Mouse (Mus musculus): ENCODE data around the gene Tstd2.

Tstd2 gene

DNA sequence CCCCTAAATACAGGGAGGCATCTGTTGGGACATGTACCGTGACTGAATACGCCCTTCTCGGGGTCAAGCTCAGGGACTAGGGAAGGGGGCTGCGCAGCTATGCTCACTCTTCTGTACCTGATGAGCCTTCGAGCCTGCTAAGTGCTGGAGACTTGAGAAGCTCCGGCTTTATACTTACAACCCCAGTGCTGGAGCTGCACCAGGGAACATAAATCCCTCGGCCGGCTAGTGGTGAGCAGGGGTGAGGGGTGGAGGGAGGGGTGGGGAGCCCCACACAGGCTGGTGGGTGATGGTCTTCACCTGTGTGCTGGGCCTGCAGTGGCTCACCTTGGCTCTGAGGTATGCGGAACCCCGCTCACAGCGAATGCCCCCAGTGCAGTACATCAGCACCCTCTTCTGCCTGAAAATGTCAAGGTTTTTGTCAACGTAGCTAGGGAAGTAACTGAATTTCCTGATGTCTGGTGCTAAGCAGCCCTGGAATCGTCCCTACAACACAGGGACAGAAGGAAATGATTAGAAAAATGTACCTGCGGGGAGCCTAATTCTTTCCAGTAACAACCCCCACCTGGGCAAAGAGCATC lies 18.9 kb downstream of the Tstd2 start:
- DNase-seq (ENCODE audit: low spot score), result no peak

DNA sequence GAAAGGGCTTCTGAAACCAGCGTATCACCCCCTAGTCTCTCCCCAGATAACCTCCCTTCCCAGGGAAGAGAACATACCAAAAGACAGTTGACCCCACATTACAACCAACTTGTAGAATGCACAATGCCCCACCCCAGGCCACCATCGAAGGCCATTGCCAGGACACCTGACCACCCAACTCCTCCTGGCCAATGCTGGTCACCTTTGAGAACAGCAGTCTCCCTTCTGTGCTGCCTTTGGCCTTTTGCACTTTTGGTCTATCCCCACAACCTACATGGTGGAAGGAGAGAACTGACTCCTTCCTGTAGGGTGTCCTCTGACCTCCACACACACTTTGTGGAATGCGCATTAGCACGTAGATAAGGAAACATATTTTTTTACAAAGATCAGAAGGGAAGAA lies 21.0 kb downstream of the Tstd2 start:
- DNase-seq (ENCODE audit: low spot score), result no peak

DNA sequence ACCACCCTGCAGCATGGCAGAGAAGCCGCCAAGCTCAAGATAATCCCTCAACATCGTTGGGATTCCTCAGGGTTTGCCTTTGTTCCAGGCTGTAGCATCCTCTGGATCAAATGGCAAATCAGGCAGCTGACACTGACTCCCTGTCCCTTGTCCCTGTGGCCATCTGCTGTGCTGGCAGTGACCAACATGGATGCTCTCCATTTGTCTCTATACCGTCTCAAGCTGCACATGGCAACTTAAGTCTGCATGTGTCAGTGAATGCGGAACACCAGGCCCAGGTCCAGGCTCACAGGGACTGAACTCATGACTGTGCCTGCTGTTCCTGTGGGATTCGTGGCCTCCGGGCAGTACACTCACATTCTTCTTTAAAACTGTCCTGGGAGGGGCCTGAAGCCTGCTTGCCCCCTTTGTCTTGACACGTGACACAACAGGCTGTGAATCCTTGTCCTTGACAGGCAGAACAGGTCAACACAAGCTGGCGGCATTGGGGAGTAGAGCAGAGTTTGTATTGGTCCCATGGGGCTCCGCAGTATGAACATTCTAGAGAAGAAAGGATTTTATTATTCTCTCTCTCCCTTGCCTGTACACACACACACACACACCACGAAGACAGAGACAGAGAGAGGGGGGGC lies 21.8 kb downstream of the Tstd2 start:
- DNase-seq (ENCODE audit: low spot score), result no peak

DNA sequence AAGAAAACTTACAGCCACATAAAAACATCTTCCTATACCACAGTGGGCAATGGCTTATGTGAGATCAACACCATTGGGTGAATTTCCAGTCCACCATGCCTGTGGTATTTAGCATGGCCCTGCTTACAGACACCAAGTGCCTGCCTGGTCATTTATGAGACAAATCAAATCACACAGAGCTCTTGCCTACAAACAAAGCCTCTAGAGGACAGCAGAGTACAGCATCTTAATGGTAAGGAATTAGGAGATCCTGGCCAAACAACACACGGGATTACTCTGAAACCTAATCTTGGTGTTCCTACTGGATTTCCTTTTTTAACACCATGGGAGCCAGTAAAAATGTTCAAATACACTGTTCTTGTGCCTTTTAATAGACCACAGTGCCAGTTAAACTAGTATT lies 23.2 kb downstream of the Tstd2 start:
- DNase-seq (ENCODE audit: low spot score), result no peak

DNA sequence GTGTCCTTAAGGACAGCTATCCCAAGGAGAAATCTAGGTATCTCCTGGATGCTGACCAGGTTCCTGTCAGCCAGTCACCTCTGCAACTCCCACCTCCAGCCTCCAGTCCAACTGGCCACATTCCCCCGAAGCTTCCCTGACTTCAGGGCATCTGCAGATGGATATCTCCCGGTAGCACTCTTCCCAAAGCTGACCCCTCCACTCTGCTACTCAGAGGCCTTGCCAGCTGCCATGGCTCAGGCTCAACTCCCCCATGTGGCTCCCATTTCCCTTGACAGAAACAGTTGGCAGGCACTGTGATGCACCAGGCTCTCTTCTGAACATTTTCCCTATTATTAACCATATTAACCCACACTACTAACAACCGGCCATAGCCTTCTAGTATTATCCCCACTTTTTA lies 27.1 kb downstream of the Tstd2 start:
- DNase-seq (ENCODE audit: low spot score), result no peak

DNA sequence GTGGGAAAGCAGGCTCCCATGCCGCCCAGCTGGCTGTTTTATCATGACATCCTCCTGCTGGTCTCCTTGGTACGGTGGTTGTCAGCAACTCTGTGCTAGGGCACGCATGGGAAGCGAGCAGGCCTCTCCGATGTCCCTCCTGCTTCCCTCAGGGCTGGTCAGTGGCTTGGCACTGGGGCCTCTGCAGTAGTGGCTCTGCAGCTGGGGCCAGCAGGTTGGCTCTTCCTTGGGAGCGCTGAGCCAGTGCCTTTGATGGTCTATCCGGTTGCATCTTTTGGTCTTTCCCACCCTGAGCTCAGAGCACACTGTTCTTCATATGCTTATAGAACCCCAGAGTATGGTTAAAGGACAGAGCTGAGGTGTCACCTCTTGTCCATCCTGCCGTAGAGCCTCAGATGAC lies 28.4 kb downstream of the Tstd2 start:
- no peak for DNase-seq (ENCODE audit: low spot score)

DNA sequence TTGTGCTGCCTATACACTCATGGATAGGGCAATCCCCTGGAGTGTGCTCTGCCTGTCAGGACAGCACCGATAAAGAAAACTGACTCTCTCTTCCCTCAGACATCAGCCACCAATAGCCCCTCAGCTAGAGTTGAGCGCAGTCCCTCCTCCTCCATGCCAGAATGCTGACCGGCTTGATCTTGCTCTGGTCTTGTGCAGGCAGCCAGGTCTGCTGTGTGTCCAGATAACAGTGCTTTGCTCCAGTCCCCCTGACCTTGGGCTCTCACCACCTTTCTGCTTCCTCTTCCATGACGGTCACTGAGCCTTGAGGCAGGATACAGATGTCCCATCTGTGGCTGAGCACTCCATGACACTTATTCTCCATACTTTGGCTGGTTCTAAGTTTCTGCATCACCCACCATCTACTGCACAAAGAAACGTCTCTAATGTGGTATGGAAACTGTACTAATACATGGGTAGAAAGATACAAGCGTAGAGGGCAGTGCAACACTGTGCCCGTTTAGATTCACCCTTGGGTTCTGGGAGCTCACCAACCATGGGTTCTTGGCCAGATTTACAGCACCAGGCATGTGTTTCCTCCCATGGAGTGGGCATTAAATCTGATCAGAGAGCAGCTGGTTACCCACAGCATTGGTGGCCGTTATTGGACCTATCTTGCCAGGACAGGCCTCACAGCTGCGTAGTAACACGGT lies 36.3 kb downstream of the Tstd2 start:
- DNase-seq (ENCODE audit: low spot score), result no peak

DNA sequence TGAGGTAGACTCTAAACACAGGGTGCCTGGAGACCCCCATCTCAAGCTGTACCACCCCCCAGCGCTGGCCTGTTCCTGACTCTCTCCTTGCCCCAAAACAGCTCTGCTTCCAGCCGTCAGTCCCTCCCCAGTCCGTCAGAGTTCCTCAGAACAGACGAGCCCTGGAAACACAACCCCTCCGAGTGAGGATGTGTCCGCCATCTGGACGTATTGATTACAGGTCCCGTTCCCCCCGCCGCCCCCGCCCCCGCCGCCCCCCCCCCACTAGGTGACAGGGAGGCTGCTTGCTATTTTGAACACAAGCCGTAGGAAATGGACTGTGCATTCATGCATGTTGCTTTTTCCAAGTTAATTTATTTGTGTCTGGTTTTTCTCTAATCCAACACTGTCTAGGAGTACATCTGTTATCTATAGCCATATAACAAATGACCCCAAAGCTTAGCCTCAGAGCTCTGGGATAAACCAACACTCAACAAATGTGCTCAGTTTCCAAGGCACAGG lies 37.2 kb downstream of the Tstd2 start:
- DNase-seq (ENCODE audit: low spot score), result no peak

DNA sequence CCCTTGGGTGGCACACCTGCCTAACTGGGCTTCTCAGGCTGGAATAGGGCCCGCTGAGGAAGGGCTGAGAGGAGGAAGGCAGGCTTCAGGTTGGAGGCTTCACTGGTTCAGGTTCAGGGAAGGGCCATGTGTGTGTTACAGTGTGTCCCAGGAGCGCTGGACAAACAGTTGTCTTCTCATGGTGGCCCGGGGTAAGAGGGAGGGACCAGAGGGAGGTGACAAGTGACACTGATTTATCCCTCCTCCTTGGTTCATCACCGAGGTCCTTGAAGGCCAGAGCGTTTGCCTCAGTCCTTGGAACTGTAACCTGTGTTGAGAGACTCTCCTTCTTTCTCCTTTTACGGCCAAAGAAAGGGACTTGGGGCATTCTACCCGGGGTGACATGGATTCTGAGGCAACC lies 38.0 kb downstream of the Tstd2 start:
- no peak for DNase-seq (ENCODE audit: low spot score)

DNA sequence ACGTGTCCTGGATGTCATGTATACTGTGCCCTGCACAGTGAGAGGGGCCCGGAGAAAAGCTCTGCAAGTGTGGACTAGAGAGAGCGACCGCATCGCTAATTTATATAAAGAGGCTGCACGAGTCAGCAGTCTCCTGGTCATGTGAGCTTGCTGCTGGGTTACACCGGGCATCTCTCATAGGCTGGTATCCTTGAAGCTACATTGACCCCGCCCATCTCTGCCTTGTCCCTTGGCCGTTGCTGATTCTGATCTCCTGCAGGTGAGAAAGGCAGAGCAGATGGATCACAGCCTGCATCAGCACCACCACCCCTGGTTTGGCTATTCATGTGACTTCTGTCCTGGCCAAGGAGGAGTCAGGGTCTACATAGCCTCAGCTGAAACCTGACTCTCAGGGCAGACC lies 39.4 kb downstream of the Tstd2 start:
- DNase-seq (ENCODE audit: low spot score), result no peak

DNA sequence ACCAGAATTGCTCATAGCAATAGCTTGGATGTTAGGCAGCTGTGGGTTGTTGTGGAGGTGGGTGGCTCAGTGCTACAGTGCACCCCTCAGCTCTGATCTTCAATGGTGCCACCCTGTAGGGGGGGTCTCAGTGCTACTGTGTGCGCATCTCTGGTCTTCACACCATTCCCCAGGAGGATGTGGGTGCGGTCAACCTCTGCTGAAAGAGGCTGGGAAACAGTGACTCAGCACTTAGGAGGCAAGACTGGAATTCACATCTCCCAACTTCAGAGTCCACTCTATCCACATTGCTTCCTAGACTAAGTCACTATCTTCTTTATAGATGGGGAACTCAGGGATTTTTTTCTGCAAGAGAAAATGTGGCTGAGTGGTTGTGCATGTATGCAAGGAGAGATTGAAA lies 40.9 kb downstream of the Tstd2 start:
- DNase-seq (ENCODE audit: low spot score), result no peak

DNA sequence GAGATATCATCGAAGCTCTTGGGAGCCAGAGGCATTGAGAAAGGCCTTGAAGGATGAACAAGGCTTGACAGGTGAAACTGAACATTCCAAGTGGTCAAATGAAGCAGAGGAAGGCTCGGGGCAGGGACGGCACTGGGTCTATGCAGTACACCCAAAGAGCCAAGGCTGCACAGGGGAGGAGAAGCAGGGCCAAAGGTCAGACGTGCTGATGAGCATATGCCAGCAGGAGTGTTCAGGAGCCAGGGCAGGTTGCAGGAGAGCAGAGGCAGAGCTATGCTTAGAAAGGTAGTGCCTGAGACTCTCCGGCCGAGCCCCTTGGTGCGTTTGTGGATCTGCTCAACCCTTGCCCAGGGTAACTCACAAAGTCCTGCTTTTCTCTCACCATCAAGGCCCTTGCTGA lies 41.9 kb downstream of the Tstd2 start:
- no peak for DNase-seq (ENCODE audit: low spot score)

DNA sequence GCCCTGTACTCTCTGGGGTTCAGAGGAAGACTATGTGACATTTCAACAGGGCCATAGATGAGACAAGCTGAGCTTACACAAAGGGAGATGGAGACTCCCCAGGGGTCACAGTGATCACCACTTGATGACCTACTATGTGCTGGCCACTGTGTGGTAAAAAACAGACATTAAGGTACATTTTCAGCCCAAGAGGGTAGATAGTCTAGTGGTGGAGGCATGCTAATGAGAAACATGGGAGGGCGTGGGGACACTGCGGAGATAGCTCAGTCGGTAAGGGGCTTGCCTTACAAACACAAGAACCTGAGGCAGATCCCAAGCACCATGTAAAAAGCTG lies 42.7 kb downstream of the Tstd2 start:
- no peak for DNase-seq (ENCODE audit: low spot score)

DNA sequence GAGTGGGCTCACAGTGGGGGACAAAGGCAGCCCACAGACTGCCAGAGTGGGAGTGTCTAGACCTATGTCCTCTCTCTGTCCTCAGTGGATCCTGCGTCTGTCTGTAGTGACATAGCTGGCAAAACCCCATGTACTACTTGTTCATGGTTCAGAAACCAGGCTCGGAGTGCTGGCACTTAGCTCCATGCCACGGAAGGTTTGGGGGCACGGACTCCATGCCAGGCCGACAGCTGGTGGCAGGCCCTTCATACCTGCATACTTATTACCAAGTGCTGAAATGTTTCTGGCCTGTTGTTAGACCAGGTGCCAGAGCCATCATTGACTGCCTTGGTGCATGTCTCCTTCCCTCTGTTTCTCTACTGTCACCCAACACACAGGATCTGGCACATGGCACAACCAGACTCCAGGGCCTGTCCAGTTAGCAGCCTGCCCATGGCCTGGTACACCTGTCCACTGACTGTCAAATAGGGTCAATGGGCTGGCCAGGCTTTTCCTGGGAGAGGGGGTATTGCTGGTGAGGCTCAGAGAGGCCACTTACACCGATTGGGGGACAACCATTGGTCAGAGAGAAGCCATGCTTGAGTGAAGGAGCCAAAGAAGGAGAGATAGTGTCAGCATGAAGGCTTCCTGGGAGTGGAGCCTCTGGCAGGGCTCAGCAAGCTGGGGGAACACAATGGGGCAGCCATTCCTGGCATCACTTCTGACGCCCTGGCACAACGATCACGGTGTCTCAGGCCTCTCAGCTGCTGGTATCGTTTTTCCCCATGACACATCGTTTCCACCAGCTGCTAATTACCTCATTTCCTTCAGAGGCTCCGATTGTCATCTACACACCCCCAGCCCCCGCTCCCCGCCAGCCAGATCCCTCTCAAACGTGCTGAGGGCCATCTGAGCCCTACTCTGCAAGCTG lies 43.3 kb downstream of the Tstd2 start:
- no peak for DNase-seq (ENCODE audit: low spot score)

DNA sequence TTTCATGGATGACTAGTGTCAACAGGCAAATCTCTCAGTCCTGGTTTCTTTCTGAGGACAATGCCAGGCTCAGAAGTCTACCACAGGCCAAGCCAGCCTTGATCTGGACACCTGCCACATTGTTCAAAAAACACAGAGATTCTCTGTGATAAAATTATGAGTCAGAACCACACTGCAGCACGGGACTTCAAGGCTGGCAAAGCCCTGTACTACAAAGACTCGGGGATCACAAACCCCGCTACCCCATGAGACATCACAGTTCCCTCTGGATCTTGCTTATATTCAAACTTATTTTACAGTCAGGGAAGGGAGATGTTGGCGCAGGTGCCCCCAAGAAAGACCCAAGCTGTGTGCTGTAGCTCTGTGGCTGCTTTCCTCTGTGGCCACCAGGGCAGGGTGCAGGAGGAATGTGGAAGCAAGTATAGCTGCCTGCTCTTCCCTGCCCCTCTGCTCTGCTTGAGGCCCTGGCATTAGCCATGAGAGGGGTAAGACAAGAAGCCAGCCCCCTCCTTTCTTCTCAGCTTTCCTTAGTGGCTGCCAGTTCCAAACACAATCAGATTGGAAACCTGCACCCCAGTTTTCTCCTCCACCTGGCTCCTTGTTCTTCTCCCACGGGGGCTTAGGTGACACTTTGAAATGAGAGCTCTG lies 45.9 kb downstream of the Tstd2 start:
- DNase-seq (ENCODE audit: low spot score), result no peak

DNA sequence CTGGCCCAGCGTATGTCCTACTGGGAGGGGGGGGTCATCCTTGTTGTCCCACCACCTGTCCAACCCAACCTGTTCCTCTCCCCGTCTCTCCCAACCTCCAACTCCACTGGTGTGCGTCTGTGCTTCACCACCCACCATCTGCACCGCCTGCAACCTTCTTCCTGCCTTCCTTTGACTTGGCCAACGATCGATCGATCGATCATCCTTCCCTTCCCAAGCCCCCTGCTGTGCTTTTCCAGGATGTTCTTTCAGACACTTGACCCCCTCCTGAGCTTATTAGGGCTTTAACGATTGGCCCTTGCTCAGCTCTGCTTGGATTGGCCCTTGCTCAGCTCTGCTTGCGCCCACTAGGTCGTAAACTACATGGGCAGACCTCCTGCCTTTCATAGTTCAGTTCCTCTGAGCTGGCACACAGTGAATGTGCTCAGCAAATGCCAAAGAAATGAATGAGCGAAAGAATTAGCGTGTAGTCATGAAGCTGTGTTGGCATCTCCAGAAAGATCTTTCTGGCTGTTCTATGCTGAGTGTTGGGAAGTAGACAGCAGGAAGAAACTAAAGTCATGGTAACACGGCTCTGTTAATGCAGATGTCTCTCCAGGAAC lies 48.9 kb downstream of the Tstd2 start:
- DNase-seq (ENCODE audit: low spot score), result no peak

DNA sequence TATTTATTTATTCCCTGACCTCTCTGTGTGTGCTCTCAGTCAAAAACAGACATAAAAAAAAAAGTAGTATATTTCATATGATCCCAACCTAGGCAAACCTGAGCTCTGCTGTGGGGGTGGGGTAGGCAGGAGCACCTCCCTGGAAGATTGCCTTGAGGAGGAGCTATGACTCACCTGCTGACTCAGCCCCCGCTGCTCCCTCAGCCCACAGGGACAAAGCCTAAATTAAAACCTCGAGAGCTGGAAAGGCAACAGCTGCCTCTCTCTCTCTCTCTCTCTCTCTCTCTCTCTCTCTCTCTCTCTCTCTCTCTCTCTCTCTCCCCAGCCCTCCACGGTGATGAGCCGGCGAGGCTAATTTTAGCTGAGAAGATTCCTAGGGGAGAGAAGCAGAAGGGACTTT lies 50.6 kb downstream of the Tstd2 start:
- DNase-seq (ENCODE audit: low spot score), result peak; percentile 33

DNA sequence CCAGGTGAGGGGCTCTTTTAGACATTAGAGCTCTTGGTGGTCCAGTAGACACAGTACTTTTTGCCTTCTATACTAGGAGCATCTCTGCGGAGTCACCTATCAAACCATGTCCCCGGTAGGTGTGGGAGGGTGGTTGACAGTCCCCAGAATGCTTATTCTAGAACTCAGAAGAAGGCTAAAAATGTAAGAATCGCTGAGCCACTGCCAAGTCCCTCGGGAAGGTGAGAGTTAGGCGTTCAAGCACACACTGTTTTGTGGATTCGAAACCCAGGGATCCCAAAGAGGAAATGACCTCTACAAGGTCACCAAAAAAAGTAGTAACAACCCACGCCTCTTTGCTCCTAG lies 51.1 kb downstream of the Tstd2 start:
- DNase-seq (ENCODE audit: low spot score), result no peak

DNA sequence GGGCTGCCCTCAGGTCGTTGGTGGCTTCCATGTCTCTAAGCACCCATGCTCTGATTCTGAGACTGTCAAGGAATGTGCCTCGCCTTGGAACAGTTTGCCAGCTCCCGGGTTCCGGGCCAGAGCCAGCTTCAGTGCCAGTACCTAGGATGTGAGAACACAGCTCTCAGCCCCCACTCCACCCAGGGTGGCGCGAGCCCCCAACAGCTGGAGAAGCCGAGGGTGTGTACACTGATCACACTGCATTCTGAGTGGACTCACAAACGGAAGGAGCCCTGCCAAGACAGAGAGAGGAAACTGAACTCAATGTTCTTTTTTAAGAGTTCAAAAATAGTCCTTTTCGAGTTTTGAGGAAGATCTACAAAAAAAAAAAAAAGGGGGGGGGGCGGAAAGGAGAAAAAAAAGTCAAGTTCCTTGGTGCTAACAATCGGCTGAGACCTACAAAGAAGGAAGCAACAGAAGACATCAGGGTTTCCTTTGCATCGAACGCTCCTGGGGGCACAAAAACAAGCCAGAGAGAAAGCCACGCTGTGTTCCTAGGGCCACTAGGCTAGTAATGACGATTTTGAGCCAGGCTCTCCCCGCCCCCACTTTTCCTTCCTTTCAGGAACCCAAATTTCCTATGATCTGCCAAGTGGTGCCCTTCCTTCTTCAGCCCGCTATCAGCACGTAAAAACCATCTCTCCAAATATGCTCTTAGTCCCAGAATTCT lies 51.6 kb downstream of the Tstd2 start:
- no peak for DNase-seq (ENCODE audit: low spot score)

DNA sequence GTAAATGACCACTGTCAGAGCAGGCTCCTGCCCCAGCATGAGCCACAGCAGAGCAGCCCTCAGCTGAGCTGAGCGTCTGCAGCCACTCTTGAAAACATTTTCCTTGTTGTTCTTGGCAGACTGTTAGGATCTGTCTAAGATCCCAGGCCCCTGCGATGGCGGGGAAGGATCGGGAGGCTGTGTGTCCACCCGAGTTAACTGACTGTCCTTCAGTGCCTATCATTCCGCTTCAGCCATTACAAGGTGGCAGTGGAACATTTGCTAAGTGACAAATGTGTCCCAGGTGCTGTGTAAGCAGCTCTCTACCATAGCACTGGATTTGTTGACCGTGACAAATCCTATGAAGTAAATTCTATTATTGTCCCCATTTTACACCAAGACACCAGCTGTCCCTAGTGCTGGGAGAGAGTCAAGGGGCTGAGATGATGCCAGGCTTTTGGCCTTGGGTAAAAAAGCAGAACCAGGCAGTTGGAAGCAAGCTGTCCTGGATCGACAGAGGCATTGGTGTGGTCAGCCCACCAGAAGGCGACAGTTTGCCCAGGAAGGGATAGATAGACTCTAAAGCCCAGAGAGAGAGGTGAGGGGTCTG lies 53.2 kb downstream of the Tstd2 start:
- no peak for DNase-seq (ENCODE audit: low spot score)

Measured in lung, postnatal 25 days (tissue).